Mouse (Mus musculus) layer of hippocampus, adult 9-11 months (tissue): ENCODE measurements at regions not wholly inside any gene's neighbourhood (a gene's known extent, or its start where the extent isn't known, plus 50 kb on each side); places are given as distances from the start of the nearest gene placed in this dataset.

ENCODE experiments used
- DNase-seq: peaks from one replicate; pipeline ENCODE4 v3.0.0; 2022

GRCm38 (mm10) chr3:148762541-148763225 lies 227.7 kb downstream of the Adgrl2 start:
- DNase-seq, result no peak

- no peak for DNase-seq
Measured at GRCm38 (mm10) chr3:148761586-148761985, 228.8 kb downstream of the Adgrl2 start.

GRCm38 (mm10) chr3:148759500-148759899 lies 230.9 kb downstream of the Adgrl2 start:
- DNase-seq, result no peak

- no peak for DNase-seq
Measured at GRCm38 (mm10) chr3:148746234-148746633, 244.1 kb downstream of the Adgrl2 start.

- DNase-seq, result no peak
Measured at GRCm38 (mm10) chr3:148744651-148745050, 245.7 kb downstream of the Adgrl2 start.

GRCm38 (mm10) chr3:148734194-148734749 lies 256.1 kb downstream of the Adgrl2 start:
- DNase-seq, result no peak

- DNase-seq, result no peak
Measured at GRCm38 (mm10) chr3:148733227-148733854, 257.0 kb downstream of the Adgrl2 start.

- DNase-seq, result no peak
Measured at GRCm38 (mm10) chr3:148731436-148731835, 258.9 kb downstream of the Adgrl2 start.

GRCm38 (mm10) chr3:148729242-148729680 lies 261.1 kb downstream of the Adgrl2 start:
- no peak for DNase-seq

GRCm38 (mm10) chr3:148728513-148729241 lies 261.7 kb downstream of the Adgrl2 start:
- no peak for DNase-seq

- no peak for DNase-seq
Measured at GRCm38 (mm10) chr3:148726596-148727331, 263.6 kb downstream of the Adgrl2 start.

GRCm38 (mm10) chr3:148696555-148696954 lies 293.8 kb downstream of the Adgrl2 start:
- no peak for DNase-seq

GRCm38 (mm10) chr3:148695453-148695852 lies 294.9 kb downstream of the Adgrl2 start:
- DNase-seq, result no peak

GRCm38 (mm10) chr3:148683181-148683580 lies 307.2 kb downstream of the Adgrl2 start:
- no peak for DNase-seq

- no peak for DNase-seq
Measured at GRCm38 (mm10) chr3:148682445-148682994, 307.8 kb downstream of the Adgrl2 start.

- no peak for DNase-seq
Measured at GRCm38 (mm10) chr3:148681186-148681585, 309.2 kb downstream of the Adgrl2 start.

GRCm38 (mm10) chr3:148680737-148681136 lies 309.6 kb downstream of the Adgrl2 start:
- no peak for DNase-seq

- DNase-seq, result no peak
Measured at GRCm38 (mm10) chr3:148680086-148680485, 310.3 kb downstream of the Adgrl2 start.

- no peak for DNase-seq
Measured at GRCm38 (mm10) chr3:148679121-148679520, 311.2 kb downstream of the Adgrl2 start.

- DNase-seq, result no peak
Measured at GRCm38 (mm10) chr3:148676025-148676424, 314.3 kb downstream of the Adgrl2 start.

- DNase-seq, result no peak
Measured at GRCm38 (mm10) chr3:148662888-148663477, 327.4 kb downstream of the Adgrl2 start.

- no peak for DNase-seq
Measured at GRCm38 (mm10) chr3:148659024-148659423, 331.3 kb downstream of the Adgrl2 start.
